ENCODE assay signal across 13 mouse cellular contexts in the genomic region with DNA sequence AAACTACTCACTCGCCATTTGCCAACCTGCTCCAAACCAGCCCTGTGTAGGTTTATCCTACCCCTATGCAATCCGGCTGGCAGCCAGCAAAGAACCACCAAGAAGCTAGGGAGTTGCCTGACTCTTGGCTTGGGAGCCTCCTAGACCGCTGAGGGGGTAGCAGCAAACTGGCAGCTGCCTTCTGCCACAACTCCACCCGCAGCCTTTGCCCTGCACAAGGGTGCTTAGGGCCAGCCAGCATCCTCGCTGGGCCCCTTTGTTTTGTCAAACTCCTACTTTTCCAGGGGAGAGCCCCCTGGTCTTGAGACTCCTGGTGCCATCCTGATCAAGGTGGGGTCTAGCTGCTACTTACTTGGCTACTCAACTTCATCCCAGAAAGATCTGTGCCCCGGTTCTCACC. TPM values are rescaled to one million over a fixed set of nuclear protein-coding genes. Genes with fewer than 3 reads are reported as not detected.
A peak's percentile ranks its signal among the peaks of the same experiment; 100 is the strongest.
DNase-seq lines count a peak whose midpoint lies in the region; ATAC-seq and TF ChIP-seq lines count a peak whose summit lies in the region.
"Had no signal": no experiment of that assay in that cellular context is flagged by ENCODE, and none has a peak within 500 bp of the region (broad histone marks: within the 10 kb centered on the region; RNA-seq: fewer than 3 reads in every experiment).

No protein-coding gene starts in this region.

- no peaks in the 10 kb centered on the region for H3K9me3 ChIP-seq in lung, postnatal 0 days (ENCODE audit: low read length)
- no peaks in the 10 kb centered on the region for H3K9me3 ChIP-seq in hindbrain, postnatal 0 days (ENCODE audit: low read length)
- no peaks in the 10 kb centered on the region for H3K9me3 ChIP-seq in limb, embryonic 10.5 days (replicated peaks)
- H3K9me3 ChIP-seq: embryonic facial prominence, embryonic 13.5 days had no signal

- no peak overlapping the region; the same call in 1 of the 2 replicates for H3K4me2 ChIP-seq in lung, postnatal 0 days (replicated peaks; ENCODE audit: low read depth, low read length)
- H3K4me2 ChIP-seq in hindbrain, postnatal 0 days (ENCODE audit: low read depth, low read length), result peak overlapping the region; percentile 30; the same call in 1 of the 2 replicates
- H3K4me2 ChIP-seq: embryonic facial prominence, embryonic 13.5 days had no signal

- H3K4me3 ChIP-seq in lung, postnatal 0 days (ENCODE audit: low read depth, low read length), result no peak overlapping the region
- H3K4me3 ChIP-seq in lung, adult 2 months (replicated peaks; ENCODE audit: extremely low read depth, low read depth, low read length), result no peak overlapping the region
- H3K4me3 ChIP-seq in hindbrain, postnatal 0 days (ENCODE audit: low read length), result no peak overlapping the region
- H3K4me3 ChIP-seq in limb, embryonic 10.5 days, result 0 out of 2 replicates have a peak overlapping the region, but pooled peaks have one; percentile 28
- H3K4me3 ChIP-seq: embryonic facial prominence, embryonic 13.5 days; left cerebral cortex, adult 2 months had no signal

- no peak for TF ChIP-seq CTCF in lung, postnatal 0 days (IDR thresholded peaks at IDR 0.05)
- TF ChIP-seq CTCF in lung, adult 2 months (IDR thresholded peaks at IDR 0.05; ENCODE audit: insufficient read depth, low read length), result no peak
- no peak for TF ChIP-seq CTCF in hindbrain, postnatal 0 days (IDR thresholded peaks at IDR 0.05; ENCODE audit: low read depth)

- peak overlapping the region; percentile 26; the same call in 1 of the 2 replicates for H3K27ac ChIP-seq in lung, postnatal 0 days (ENCODE audit: low read length)
- peak overlapping the region; percentile 45; the same call in 1 of the 2 replicates for H3K27ac ChIP-seq in hindbrain, postnatal 0 days
- H3K27ac ChIP-seq in limb, embryonic 10.5 days, result peak overlapping the region; percentile 63
- H3K27ac ChIP-seq: embryonic facial prominence, embryonic 13.5 days; left cerebral cortex, adult 2 months had no signal

- H3K27me3 ChIP-seq in lung, postnatal 0 days (replicated peaks; ENCODE audit: insufficient read depth, low read length), result peaks cover 20% of the 10 kb centered on the region
- peaks cover 93% of the 10 kb centered on the region for H3K27me3 ChIP-seq in hindbrain, postnatal 0 days (ENCODE audit: insufficient read depth, low read length)
- H3K27me3 ChIP-seq in limb, embryonic 10.5 days (ENCODE audit: low read depth, poor library complexity, severe bottlenecking), result peaks cover 86% of the 10 kb centered on the region

- ATAC-seq in lung, postnatal 0 days, result no peak
- no peak for ATAC-seq in hindbrain, postnatal 0 days

- no peaks in the 10 kb centered on the region for H3K36me3 ChIP-seq in lung, postnatal 0 days (ENCODE audit: insufficient read depth, low read length)
- H3K36me3 ChIP-seq in hindbrain, postnatal 0 days (ENCODE audit: insufficient read depth, low read length), result no peaks in the 10 kb centered on the region
- peaks cover 46% of the 10 kb centered on the region for H3K36me3 ChIP-seq in limb, embryonic 10.5 days
- H3K36me3 ChIP-seq: embryonic facial prominence, embryonic 13.5 days had no signal

- H3K9ac ChIP-seq in lung, postnatal 0 days (replicated peaks; ENCODE audit: low read depth), result no peak overlapping the region
- no peak overlapping the region for H3K9ac ChIP-seq in hindbrain, postnatal 0 days (replicated peaks; ENCODE audit: low read length)
- H3K9ac ChIP-seq: embryonic facial prominence, embryonic 13.5 days had no signal

- DNase-seq in lung, postnatal 0 days (ENCODE audit: low spot score), result no peak
- DNase-seq in lung, adult 2 months, result no peak
- DNase-seq in hindbrain, postnatal 0 days (ENCODE audit: low spot score), result no peak
- peak; percentile 45 for DNase-seq in limb, embryonic 10.5 days (ENCODE audit: low spot score)
- DNase-seq in right cerebral cortex, postnatal 10 days (ENCODE audit: low spot score in 2 of 2), result no peak
- DNase-seq in frontal cortex, postnatal 25 days (ENCODE audit: low spot score in 2 of 2), result no peak
- no peak for DNase-seq in ovary, postnatal 10 days (ENCODE audit: low spot score)
- DNase-seq: cerebellum, adult 8-10 months; heart, adult 18-20 months had no signal

- TF ChIP-seq POLR2A in lung, adult 2 months (IDR thresholded peaks at IDR 0.05; ENCODE audit: borderline replicate concordance, extremely low read depth, low read depth, low read length), result no peak

- TF ChIP-seq EP300 in lung, postnatal 0 days (IDR thresholded peaks at IDR 0.05), result no peak

- 31% methylated on average over 5 of the region's 6 CpGs for WGBS in lung, postnatal 0 days
- 41% methylated on average over 6 of the region's 6 CpGs for WGBS in lung, adult 2 months
- 6% methylated on average over 6 of the region's 6 CpGs for WGBS in hindbrain, postnatal 0 days
- 13% methylated on average over 6 of the region's 6 CpGs for WGBS in limb, embryonic 10.5 days

- 0 out of 2 replicates have a peak, but pooled peaks cover 6% of the 10 kb centered on the region for H3K4me1 ChIP-seq in lung, postnatal 0 days (ENCODE audit: insufficient read depth, low read depth, low read length)
- H3K4me1 ChIP-seq in lung, adult 2 months (ENCODE audit: control insufficient read depth, insufficient read depth, low read length), result no peaks in the 10 kb centered on the region
- H3K4me1 ChIP-seq in hindbrain, postnatal 0 days (ENCODE audit: insufficient read depth, low read length), result 0 out of 2 replicates have a peak, but pooled peaks cover 4% of the 10 kb centered on the region
- peaks cover 95% of the 10 kb centered on the region for H3K4me1 ChIP-seq in limb, embryonic 10.5 days
- H3K4me1 ChIP-seq: embryonic facial prominence, embryonic 13.5 days had no signal

RNA-seq across cellular contexts. Expression of gene Hoxa4, which starts 6.9 kb away (rescaled TPM):
- polyA plus RNA-seq in lung, postnatal 0 days (2015; fragmentation: Nextera tagmentation; extraction: Ambion mirVana), result 3.7 and 3.9 TPM in 2 replicates
- 5.7 and 8.4 TPM in 2 replicates for polyA plus RNA-seq in lung, adult 2 months (2012; rRNA removed)
- total RNA-seq in hindbrain, postnatal 0 days (2014; rRNA removed), result 4.8 and 7.3 TPM in 2 replicates
- polyA plus RNA-seq in hindbrain, postnatal 0 days (2015; fragmentation: Nextera tagmentation; extraction: Ambion mirVana), result 10.5 and 12.0 TPM in 2 replicates
- 1.6 and 1.8 TPM in 2 replicates for polyA plus RNA-seq in limb, embryonic 10.5 days (2016; fragmentation: Nextera tagmentation; extraction: Ambion mirVana)
- total RNA-seq: left cerebral cortex, adult 2 months had no signal
- polyA plus RNA-seq: frontal cortex, adult 2 months had no signal

RNA-seq across cellular contexts. Expression of gene 5730596B20Rik, which starts 7.4 kb away (rescaled TPM):
- 1.5 and 1.6 TPM in 2 replicates for polyA plus RNA-seq in lung, postnatal 0 days (2015; fragmentation: Nextera tagmentation; extraction: Ambion mirVana)
- 0.26 and 0.31 TPM in 2 replicates for polyA plus RNA-seq in lung, adult 2 months (2012; rRNA removed)
- 1.1 and 1.2 TPM in 2 replicates for total RNA-seq in hindbrain, postnatal 0 days (2014; rRNA removed)
- 1.3 and 1.5 TPM in 2 replicates for polyA plus RNA-seq in hindbrain, postnatal 0 days (2015; fragmentation: Nextera tagmentation; extraction: Ambion mirVana)
- 1.1 and 1.3 TPM in 2 replicates for polyA plus RNA-seq in limb, embryonic 10.5 days (2016; fragmentation: Nextera tagmentation; extraction: Ambion mirVana)
- total RNA-seq: heart, adult 18-20 months; left cerebral cortex, adult 2 months had no signal
- polyA plus RNA-seq: frontal cortex, adult 2 months had no signal

RNA-seq across cellular contexts. Expression of gene Hoxa5, which starts 19.7 kb away (rescaled TPM):
- 39.7 and 40.3 TPM in 2 replicates for polyA plus RNA-seq in lung, postnatal 0 days (2015; fragmentation: Nextera tagmentation; extraction: Ambion mirVana)
- 29.1 and 46.9 TPM in 2 replicates for polyA plus RNA-seq in lung, adult 2 months (2012; rRNA removed)
- 99.2 and 108 TPM in 2 replicates for total RNA-seq in hindbrain, postnatal 0 days (2014; rRNA removed)
- 81.7 and 89.4 TPM in 2 replicates for polyA plus RNA-seq in hindbrain, postnatal 0 days (2015; fragmentation: Nextera tagmentation; extraction: Ambion mirVana)
- 9.8 and 10.4 TPM in 2 replicates for polyA plus RNA-seq in limb, embryonic 10.5 days (2016; fragmentation: Nextera tagmentation; extraction: Ambion mirVana)
- total RNA-seq: left cerebral cortex, adult 2 months had no signal
- polyA plus RNA-seq: frontal cortex, adult 2 months had no signal

RNA-seq across cellular contexts. Expression of gene Hoxa2, which starts 20.0 kb away (rescaled TPM):
- 7.2 and 8.2 TPM in 2 replicates for polyA plus RNA-seq in lung, postnatal 0 days (2015; fragmentation: Nextera tagmentation; extraction: Ambion mirVana)
- polyA plus RNA-seq in lung, adult 2 months (2012; rRNA removed), result 4.2 and 4.7 TPM in 2 replicates
- 20.3 and 24.3 TPM in 2 replicates for total RNA-seq in hindbrain, postnatal 0 days (2014; rRNA removed)
- 16.3 and 16.5 TPM in 2 replicates for polyA plus RNA-seq in hindbrain, postnatal 0 days (2015; fragmentation: Nextera tagmentation; extraction: Ambion mirVana)
- polyA plus RNA-seq in limb, embryonic 10.5 days (2016; fragmentation: Nextera tagmentation; extraction: Ambion mirVana), result 4.5 and 5.3 TPM in 2 replicates
- total RNA-seq: left cerebral cortex, adult 2 months had no signal
- polyA plus RNA-seq: frontal cortex, adult 2 months had no signal

RNA-seq across cellular contexts. Expression of gene Hoxa6, which starts 23.9 kb away (rescaled TPM):
- 0.95 and 1.1 TPM in 2 replicates for polyA plus RNA-seq in lung, postnatal 0 days (2015; fragmentation: Nextera tagmentation; extraction: Ambion mirVana)
- 1.7 and 2.3 TPM in 2 replicates for polyA plus RNA-seq in lung, adult 2 months (2012; rRNA removed)
- total RNA-seq in hindbrain, postnatal 0 days (2014; rRNA removed), result 12.3 and 25.8 TPM in 2 replicates
- 6.0 and 7.7 TPM in 2 replicates for polyA plus RNA-seq in hindbrain, postnatal 0 days (2015; fragmentation: Nextera tagmentation; extraction: Ambion mirVana)
- polyA plus RNA-seq in limb, embryonic 10.5 days (2016; fragmentation: Nextera tagmentation; extraction: Ambion mirVana), result 3.5 and 4.1 TPM in 2 replicates
- total RNA-seq: heart, adult 18-20 months; left cerebral cortex, adult 2 months had no signal
- polyA plus RNA-seq: frontal cortex, adult 2 months; liver, embryonic 16.5 days had no signal
